Mouse (Mus musculus): ENCODE measurements around the gene Gm7247. TPM values are rescaled to one million over a fixed set of nuclear protein-coding genes. Genes with fewer than 3 reads are reported as not detected.

Gene Gm7247
- not detected for polyA plus RNA-seq (2015; fragmentation: Illumina TruSeq; extraction: RNeasy Lipid Tissue Mini Kit (QIAGEN cat#74804); ENCODE audit: insufficient read depth, low replicate concordance)

DNA sequence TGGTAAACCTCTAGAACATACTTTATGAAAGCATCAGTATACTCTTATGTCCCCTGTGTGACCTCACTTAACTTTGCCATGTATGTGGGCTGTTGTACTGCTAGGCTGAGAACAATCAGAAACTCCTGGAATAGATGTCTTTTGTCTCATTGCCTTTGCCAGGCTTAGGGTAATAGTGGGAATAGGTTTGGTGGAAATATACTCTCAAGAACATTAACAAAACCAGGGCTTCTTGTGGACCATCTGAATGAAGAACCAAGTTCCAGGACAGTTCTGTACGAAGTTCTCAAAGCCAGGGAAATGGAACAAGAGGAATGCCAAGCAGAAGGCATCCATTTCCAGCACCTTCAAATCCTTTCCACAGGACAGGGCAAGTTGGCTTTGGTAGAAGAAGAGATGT lies at the start of gene Gm7247:
Gm7247 (plus strand) TSS at position 301 of the 400 bp plus-strand sequence.

DNA sequence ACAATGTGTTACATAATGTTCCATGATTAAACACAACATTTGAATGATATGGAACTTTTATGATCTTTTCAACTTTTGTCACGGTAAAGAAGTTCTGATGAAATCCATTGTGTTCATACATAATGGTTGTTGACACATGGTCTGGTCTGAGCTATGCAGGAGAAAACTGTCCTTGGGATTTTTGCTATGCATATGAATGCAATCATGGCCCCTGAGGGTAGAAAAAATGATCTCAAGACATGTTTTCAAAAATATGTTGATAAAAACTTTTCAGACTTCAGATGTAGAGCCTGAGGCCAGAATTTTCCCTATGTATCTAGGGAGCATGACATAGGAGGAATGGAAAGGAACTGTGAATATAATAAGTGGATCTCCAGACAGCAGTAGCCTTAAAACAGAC lies 49.0 kb downstream of the Gm7247 start, which contains the start of gene Vmn2r88:
Vmn2r88 (plus strand) TSS at position 301 of the 400 bp plus-strand sequence.

DNA sequence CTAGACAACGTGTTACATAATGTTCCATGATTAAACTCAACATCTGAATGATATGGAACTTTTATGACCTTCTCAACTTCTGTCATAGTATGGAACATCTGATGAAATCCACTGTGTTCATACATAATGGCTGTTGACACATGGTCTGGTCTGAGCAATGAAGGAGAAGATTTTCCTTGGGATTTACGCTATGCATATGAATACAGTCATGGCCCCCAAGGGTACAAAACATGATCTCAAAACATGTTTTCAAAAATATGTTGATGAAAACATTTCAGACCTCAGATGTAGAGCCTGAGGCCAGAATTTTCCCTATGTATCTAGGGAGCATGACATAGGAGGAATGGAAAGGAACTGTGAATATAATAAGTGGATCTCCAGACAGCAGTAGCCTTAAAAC lies 90.0 kb downstream of the Gm7247 start, which contains the start of gene Vmn2r89:
Vmn2r89 (plus strand) TSS at position 301 of the 400 bp plus-strand sequence.

DNA sequence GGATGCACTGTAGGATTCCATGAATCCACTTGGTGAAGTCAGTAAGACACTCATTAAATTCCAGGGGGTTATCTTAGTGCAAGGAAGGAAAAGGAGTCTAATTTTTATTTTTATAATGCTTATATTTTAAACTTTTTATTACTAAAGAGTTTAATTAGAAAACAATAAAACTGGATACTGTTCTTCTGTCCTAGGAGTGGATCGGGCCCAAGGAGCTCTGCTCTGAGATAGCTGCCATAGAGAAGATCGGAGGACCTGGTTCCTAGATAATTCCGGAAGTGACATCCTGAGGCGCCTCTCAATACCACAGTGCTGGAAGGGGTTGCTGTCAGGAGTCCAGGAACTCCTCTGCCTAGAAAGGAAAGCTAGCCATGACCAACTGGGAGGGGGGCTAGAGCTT lies 190.9 kb downstream of the Gm7247 start, which contains the start of gene Gm5622:
Gm5622 (plus strand) TSS at position 301 of the 400 bp plus-strand sequence.

DNA sequence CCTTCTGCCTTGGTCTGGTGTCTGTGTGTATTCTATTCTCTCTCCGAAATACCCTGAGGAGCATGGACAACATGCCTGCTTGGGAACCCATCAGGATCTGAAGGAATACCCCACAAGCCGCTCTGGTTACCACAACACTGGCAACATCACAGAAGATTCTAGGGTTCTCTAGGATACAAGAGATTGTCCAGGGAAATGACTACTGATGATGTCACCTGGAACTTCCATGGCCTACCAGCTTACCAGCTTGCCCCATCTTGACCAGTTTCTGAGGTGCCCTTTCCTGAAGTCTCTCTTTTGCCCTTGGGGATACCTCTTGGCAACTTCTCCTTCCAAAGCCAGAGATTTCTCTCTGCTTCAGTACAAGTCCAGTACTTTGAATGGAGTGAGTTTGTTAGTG lies 212.4 kb downstream of the Gm7247 start, which contains the start of gene Gm17175:
Gm17175 (minus strand) TSS at position 101 of the 400 bp plus-strand sequence.

DNA sequence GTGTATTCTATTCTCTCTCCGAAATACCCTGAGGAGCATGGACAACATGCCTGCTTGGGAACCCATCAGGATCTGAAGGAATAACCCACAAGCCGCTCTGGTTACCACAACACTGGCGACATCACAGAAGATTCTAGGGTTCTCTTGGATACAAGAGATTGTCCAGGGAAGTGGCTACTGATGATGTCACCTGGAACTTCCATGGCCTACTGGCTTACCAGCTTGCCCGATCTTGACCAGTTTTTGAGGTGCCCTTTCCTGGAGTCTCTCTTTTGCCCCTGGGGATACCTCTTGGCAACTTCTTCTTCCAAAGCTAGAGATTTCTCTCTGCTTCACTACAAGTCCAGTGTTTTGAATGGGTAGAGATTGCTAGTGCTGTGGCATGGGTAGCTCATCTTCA lies 230.5 kb downstream of the Gm7247 start, which contains the start of gene Gm17174:
Gm17174 (minus strand) TSS at position 101 of the 400 bp plus-strand sequence.

DNA sequence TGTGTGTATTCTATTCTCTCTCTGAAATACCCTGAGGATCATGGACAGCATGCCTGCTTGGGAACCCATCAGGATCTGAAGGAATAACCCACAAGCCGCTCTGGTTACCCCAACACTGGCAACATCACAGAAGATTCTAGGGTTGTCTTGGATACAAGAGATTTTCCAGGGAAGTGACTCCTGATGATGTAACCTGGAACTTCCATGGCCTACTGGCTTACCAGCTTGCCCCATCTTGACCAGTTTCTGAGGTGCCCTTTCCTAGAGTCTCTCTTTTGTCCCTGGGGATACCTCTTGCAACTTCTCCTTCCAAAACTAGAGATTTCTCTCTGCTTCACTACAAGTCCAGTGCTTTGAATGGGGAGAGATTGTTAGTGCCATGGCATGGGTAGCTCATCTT lies 249.7 kb downstream of the Gm7247 start, which contains the start of gene Gm17078:
Gm17078 (minus strand) TSS at position 101 of the 400 bp plus-strand sequence.

Other genes with a start within 250 kb of the Gm7247 start
- gene Eddm3b, start 247.3 kb upstream of the Gm7247 start, polyA plus RNA-seq (2015; fragmentation: Illumina TruSeq; extraction: RNeasy Lipid Tissue Mini Kit (QIAGEN cat#74804); ENCODE audit: insufficient read depth, low replicate concordance), result not detected
- 227 TPM for gene Rnase6, start 237.8 kb upstream of the Gm7247 start, polyA plus RNA-seq (2015; fragmentation: Illumina TruSeq; extraction: RNeasy Lipid Tissue Mini Kit (QIAGEN cat#74804); ENCODE audit: insufficient read depth, low replicate concordance)
- 7.4 TPM for gene Rnase1, start 215.0 kb upstream of the Gm7247 start, polyA plus RNA-seq (2015; fragmentation: Illumina TruSeq; extraction: RNeasy Lipid Tissue Mini Kit (QIAGEN cat#74804); ENCODE audit: insufficient read depth, low replicate concordance)
- gene Rnase2b, start 199.5 kb upstream of the Gm7247 start, polyA plus RNA-seq (2015; fragmentation: Illumina TruSeq; extraction: RNeasy Lipid Tissue Mini Kit (QIAGEN cat#74804); ENCODE audit: insufficient read depth, low replicate concordance), result not detected
- gene Ang2, start 162.6 kb upstream of the Gm7247 start, polyA plus RNA-seq (2015; fragmentation: Illumina TruSeq; extraction: RNeasy Lipid Tissue Mini Kit (QIAGEN cat#74804); ENCODE audit: insufficient read depth, low replicate concordance), result not detected
- not detected for gene Ear14, start 158.4 kb upstream of the Gm7247 start, polyA plus RNA-seq (2015; fragmentation: Illumina TruSeq; extraction: RNeasy Lipid Tissue Mini Kit (QIAGEN cat#74804); ENCODE audit: insufficient read depth, low replicate concordance)
- gene Rnase2a, start 105.6 kb upstream of the Gm7247 start, polyA plus RNA-seq (2015; fragmentation: Illumina TruSeq; extraction: RNeasy Lipid Tissue Mini Kit (QIAGEN cat#74804); ENCODE audit: insufficient read depth, low replicate concordance), result not detected
- not detected for gene Vmn2r88, start 49.1 kb downstream of the Gm7247 start, polyA plus RNA-seq (2015; fragmentation: Illumina TruSeq; extraction: RNeasy Lipid Tissue Mini Kit (QIAGEN cat#74804); ENCODE audit: insufficient read depth, low replicate concordance)
- gene Vmn2r89, start 90.1 kb downstream of the Gm7247 start, polyA plus RNA-seq (2015; fragmentation: Illumina TruSeq; extraction: RNeasy Lipid Tissue Mini Kit (QIAGEN cat#74804); ENCODE audit: insufficient read depth, low replicate concordance), result not detected
- not detected for gene Gm5622, start 191.0 kb downstream of the Gm7247 start, polyA plus RNA-seq (2015; fragmentation: Illumina TruSeq; extraction: RNeasy Lipid Tissue Mini Kit (QIAGEN cat#74804); ENCODE audit: insufficient read depth, low replicate concordance)
- not detected for gene Gm17175, start 212.3 kb downstream of the Gm7247 start, polyA plus RNA-seq (2015; fragmentation: Illumina TruSeq; extraction: RNeasy Lipid Tissue Mini Kit (QIAGEN cat#74804); ENCODE audit: insufficient read depth, low replicate concordance)
- gene Gm17174, start 230.4 kb downstream of the Gm7247 start, polyA plus RNA-seq (2015; fragmentation: Illumina TruSeq; extraction: RNeasy Lipid Tissue Mini Kit (QIAGEN cat#74804); ENCODE audit: insufficient read depth, low replicate concordance), result not detected
- gene Gm17078, start 249.6 kb downstream of the Gm7247 start, polyA plus RNA-seq (2015; fragmentation: Illumina TruSeq; extraction: RNeasy Lipid Tissue Mini Kit (QIAGEN cat#74804); ENCODE audit: insufficient read depth, low replicate concordance), result not detected